Mouse (Mus musculus): ENCODE data around the gene Gm20388. TPM values are rescaled to one million over a fixed set of nuclear protein-coding genes. Genes with fewer than 3 reads are reported as not detected.
A peak's percentile ranks its signal among the peaks of the same experiment; 100 is the strongest.
"Not testable (repeated sequence)": the region's sequence is repeated elsewhere in the genome, so short reads cannot be mapped to it uniquely, and the experiment has no call there.

Gm20388 gene
- polyA plus RNA-seq, 1 experiment: 49.7 TPM

DNA sequence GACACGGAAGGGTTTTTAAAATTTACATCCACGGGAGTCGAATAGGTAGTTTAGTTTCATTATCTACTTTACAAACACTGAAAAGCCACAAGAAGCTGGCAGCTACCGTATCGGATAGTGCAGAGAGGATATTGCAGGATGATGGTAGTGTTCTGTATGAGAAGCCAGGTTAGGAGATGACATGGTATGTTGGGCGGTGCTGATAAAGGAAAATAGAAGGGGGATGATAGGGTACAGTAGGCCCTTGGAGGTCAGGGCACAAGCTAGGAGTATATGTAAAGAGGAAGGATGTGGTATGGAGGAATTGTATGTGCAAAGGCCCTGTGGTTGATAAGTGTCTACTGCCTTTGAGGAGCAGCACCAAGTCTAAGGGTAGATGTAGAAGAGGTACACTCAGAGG lies 3543.9 kb downstream of the Gm20388 start:
- Histone ChIP-seq H3K36me3 (ENCODE audit: control insufficient read depth, insufficient read depth, low read length) (peaks cover 5% of the 10 kb centered on the region), H3K4me1 (ENCODE audit: control insufficient read depth, insufficient read depth, low read length) (no peaks in the 10 kb centered on the region), H3K4me3 (ENCODE audit: insufficient read depth, low read depth, low read length) (no peak overlapping the region), H3K27ac (ENCODE audit: insufficient read depth, low read depth, low read length) (no peak overlapping the region), H3K27me3 (replicated peaks; ENCODE audit: control insufficient read depth, insufficient read depth, low read length) (no peaks in the 10 kb centered on the region)
- no peak for DNase-seq
- TF ChIP-seq CTCF (conservative IDR thresholded peaks at IDR 0.05; ENCODE audit: insufficient read depth, insufficient read length, low read depth, low read length): no peak
- TF ChIP-seq POLR2A (IDR thresholded peaks at IDR 0.05; ENCODE audit: low read depth, low read length): no peak
- 94% methylated on average over 6 of the region's 6 CpGs for WGBS

DNA sequence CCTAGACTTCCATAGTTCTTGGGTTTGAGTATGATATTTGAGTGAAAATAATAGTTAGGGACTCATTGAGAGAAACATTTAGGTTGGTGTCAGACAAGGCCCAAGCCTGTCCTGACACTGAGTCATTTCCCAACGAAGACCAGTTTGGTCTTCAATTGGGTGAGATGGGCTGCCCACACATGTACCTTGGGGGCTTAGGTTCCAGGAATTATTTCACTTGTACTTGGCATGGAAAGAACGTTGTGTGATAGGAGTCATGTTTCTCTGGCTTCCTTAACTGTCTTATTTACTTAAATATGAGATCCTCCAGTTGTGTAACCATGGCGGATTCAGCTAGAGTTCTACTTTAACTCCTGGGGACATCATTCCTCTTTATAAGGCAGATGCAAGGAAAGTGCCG lies 3553.0 kb downstream of the Gm20388 start:
- no peak overlapping the region for H3K27ac ChIP-seq (ENCODE audit: insufficient read depth, low read depth, low read length)
- H3K4me1 ChIP-seq (ENCODE audit: control insufficient read depth, insufficient read depth, low read length): peaks cover 2% of the 10 kb centered on the region; the same call in 1 of the 2 replicates
- DNase-seq: no peak
- H3K4me3 ChIP-seq (ENCODE audit: insufficient read depth, low read depth, low read length): no peak overlapping the region
- TF ChIP-seq CTCF (conservative IDR thresholded peaks at IDR 0.05; ENCODE audit: insufficient read depth, insufficient read length, low read depth, low read length) (no peak), POLR2A (IDR thresholded peaks at IDR 0.05; ENCODE audit: low read depth, low read length) (no peak)
- H3K27me3 ChIP-seq (replicated peaks; ENCODE audit: control insufficient read depth, insufficient read depth, low read length): no peaks in the 10 kb centered on the region
- H3K36me3 ChIP-seq (ENCODE audit: control insufficient read depth, insufficient read depth, low read length): no peaks in the 10 kb centered on the region
- WGBS: 81% methylated on average over 4 of the region's 4 CpGs

DNA sequence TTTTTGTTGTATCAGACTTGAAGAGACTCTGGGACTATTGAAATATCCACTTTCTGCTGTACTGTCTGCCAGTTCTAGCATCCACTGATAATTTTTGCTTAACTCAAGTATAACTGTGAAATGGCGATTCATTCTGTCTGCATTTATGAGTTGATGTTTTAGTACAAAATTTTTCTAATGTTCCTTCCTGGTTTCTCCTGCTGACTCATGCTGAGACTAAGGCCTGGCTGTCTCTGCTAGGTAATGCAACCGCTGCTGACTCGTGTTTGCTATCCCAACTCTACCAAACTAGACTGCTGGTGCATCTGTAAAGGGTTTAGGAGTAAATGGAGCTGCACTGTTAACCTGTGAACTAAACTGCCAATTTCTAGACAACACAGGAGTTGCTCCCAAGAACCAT lies 3556.8 kb downstream of the Gm20388 start:
- H3K4me1 ChIP-seq (ENCODE audit: control insufficient read depth, insufficient read depth, low read length): peaks cover 2% of the 10 kb centered on the region; the same call in 1 of the 2 replicates
- no peak overlapping the region for H3K4me3 ChIP-seq (ENCODE audit: insufficient read depth, low read depth, low read length)
- H3K27ac ChIP-seq (ENCODE audit: insufficient read depth, low read depth, low read length): no peak overlapping the region
- H3K36me3 ChIP-seq (ENCODE audit: control insufficient read depth, insufficient read depth, low read length): no peaks in the 10 kb centered on the region
- no peak for TF ChIP-seq CTCF (conservative IDR thresholded peaks at IDR 0.05; ENCODE audit: insufficient read depth, insufficient read length, low read depth, low read length)
- no peak for TF ChIP-seq POLR2A (IDR thresholded peaks at IDR 0.05; ENCODE audit: low read depth, low read length)
- H3K27me3 ChIP-seq (replicated peaks; ENCODE audit: control insufficient read depth, insufficient read depth, low read length): no peaks in the 10 kb centered on the region
- WGBS: 76% methylated on average over 3 of the region's 3 CpGs
- no peak for DNase-seq

DNA sequence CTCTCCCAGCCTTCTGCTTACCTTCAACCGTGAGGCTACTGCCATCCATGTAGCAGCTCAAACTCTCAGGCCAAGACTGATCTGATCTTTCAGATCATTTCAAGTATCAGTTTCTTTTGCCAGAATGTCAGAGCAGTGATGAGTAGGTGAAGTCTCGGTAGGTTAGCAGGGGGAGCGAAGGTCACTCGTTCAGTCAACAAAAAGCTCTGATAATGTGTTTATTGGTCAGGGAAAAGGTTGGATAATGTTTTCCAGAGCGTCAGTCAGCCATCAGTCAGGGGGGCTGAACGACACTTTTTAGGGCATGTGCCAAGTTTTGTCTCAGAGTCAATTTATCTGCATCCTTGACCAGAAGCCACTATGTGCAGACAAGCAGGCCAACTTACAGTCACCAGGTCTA lies 3562.3 kb downstream of the Gm20388 start:
- H3K4me1 ChIP-seq (ENCODE audit: control insufficient read depth, insufficient read depth, low read length): peaks cover 11% of the 10 kb centered on the region
- not testable (repeated sequence) for H3K27ac ChIP-seq (ENCODE audit: insufficient read depth, low read depth, low read length); H3K27me3 ChIP-seq (replicated peaks; ENCODE audit: control insufficient read depth, insufficient read depth, low read length); H3K4me3 ChIP-seq (ENCODE audit: insufficient read depth, low read depth, low read length); H3K36me3 ChIP-seq (ENCODE audit: control insufficient read depth, insufficient read depth, low read length)
- 46% methylated on average over 6 of the region's 6 CpGs for WGBS
- peak; percentile 8 for DNase-seq

DNA sequence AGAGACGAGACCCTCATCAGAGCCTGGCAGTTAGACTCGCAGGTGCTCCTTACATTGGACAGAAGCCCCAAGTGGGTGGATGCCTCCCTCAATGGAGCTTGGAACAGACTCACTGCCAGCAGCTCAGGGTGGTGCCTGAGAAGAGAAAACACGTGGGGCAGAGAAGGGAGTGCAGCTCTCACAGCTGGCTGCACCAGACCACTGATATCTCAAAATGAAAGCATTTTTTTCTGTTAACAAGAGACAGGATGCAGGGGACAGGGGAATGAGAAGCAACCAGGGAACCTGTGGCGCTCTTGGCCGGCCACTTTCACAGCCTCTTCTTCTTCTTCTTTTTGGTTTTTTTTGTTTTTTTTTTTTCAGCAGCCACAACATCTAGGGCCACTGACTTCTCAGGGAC lies 3563.9 kb downstream of the Gm20388 start:
- not testable (repeated sequence) for H3K27ac ChIP-seq (ENCODE audit: insufficient read depth, low read depth, low read length); DNase-seq; H3K36me3 ChIP-seq (ENCODE audit: control insufficient read depth, insufficient read depth, low read length); H3K4me3 ChIP-seq (ENCODE audit: insufficient read depth, low read depth, low read length); H3K27me3 ChIP-seq (replicated peaks; ENCODE audit: control insufficient read depth, insufficient read depth, low read length)
- H3K4me1 ChIP-seq (ENCODE audit: control insufficient read depth, insufficient read depth, low read length): peaks cover 16% of the 10 kb centered on the region
- 68% methylated on average over 5 of the region's 5 CpGs for WGBS

DNA sequence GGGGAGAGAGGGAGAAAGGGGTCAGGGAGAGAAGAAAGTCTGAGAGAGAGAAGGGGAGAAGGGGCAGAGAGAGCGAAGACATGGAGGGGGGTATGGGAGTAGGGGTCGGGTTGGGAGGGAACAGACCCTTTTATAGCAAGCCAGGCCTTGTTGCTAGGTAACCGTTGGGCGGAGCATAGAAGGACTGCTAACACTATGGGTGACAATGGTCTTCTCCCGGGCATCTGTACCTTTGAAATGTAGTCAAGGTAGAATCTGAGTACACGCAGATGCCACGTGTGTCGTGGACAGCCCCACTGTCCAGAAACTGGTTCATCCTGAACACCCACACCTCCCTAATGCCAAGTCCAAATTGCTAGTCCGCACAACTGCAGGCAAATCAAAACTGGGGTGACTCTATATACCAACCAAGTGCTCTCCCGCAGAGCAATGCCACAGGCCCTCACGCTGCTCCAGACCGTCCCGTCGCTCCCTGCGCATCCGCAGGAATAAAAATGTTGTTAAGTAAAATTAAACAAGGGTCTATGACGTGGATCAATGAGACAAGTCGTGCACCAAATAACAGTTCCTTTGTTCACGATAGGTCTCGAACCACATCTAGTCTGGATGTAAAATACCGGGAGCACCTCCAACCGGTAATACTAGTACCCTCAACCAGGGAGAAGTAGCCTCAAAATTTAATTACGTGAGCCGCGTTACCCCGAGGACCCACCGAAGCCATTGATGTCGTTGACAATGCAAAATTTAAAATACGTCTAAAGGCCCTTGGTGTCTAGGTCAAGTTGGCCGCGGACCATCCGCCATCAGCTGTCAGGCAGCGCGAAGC lies 3566.5 kb downstream of the Gm20388 start:
- H3K4me1 ChIP-seq (ENCODE audit: control insufficient read depth, insufficient read depth, low read length): peaks cover 16% of the 10 kb centered on the region
- H3K4me3 ChIP-seq (ENCODE audit: insufficient read depth, low read depth, low read length): peak overlapping the region; percentile 85
- TF ChIP-seq POLR2A (IDR thresholded peaks at IDR 0.05; ENCODE audit: low read depth, low read length): no peak
- TF ChIP-seq CTCF (conservative IDR thresholded peaks at IDR 0.05; ENCODE audit: insufficient read depth, insufficient read length, low read depth, low read length): no peak
- no peak for DNase-seq
- 12% methylated on average over 34 of the region's 34 CpGs for WGBS
- no peaks in the 10 kb centered on the region for H3K27me3 ChIP-seq (replicated peaks; ENCODE audit: control insufficient read depth, insufficient read depth, low read length)
- no peaks in the 10 kb centered on the region for H3K36me3 ChIP-seq (ENCODE audit: control insufficient read depth, insufficient read depth, low read length)
- no peak overlapping the region; the same call in 1 of the 2 replicates for H3K27ac ChIP-seq (ENCODE audit: insufficient read depth, low read depth, low read length)

DNA sequence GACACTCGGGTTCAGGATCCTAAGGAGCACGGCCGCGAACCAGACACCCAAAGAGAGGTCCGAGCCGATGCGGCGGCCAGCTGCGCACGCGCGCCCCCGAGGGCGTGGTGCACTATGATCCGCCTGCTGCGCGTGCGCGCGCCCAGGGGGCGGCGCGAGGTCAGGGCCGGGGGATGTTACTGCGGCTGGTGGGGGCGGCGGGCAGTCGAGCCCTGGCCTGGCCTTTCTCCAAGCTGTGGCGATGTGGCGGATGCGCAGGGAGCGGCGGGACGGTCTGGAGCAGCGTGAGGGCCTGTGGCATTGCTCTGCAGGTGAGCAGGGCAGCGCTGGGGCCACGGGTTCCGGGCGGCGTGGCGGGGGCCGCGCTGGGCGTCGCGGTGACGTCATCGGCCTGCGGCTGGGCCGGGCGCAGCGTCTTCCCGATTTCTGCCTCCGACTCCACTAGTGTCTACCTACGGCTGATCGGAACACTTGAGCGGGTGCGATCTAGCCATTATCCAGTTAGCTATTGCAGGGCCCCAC lies 3567.2 kb downstream of the Gm20388 start, which contains the start of gene Afg3l1:
Gene Afg3l1 (plus strand): TSS at position 167 of the 522 bp plus-strand sequence.
- H3K27ac ChIP-seq (ENCODE audit: insufficient read depth, low read depth, low read length): peak within 1 kb of the TSS; percentile 89
- peak within 1 kb of the TSS; percentile 85 for H3K4me3 ChIP-seq (ENCODE audit: insufficient read depth, low read depth, low read length)
- under 1% methylated on average over 53 of the region's 58 CpGs for WGBS
- no peaks in the 10 kb centered on the region for H3K36me3 ChIP-seq (ENCODE audit: control insufficient read depth, insufficient read depth, low read length)
- TF ChIP-seq CTCF (conservative IDR thresholded peaks at IDR 0.05; ENCODE audit: insufficient read depth, insufficient read length, low read depth, low read length): no peak
- TF ChIP-seq POLR2A (IDR thresholded peaks at IDR 0.05; ENCODE audit: low read depth, low read length): peak; percentile 29
- no peaks in the 10 kb centered on the region for H3K27me3 ChIP-seq (replicated peaks; ENCODE audit: control insufficient read depth, insufficient read depth, low read length)
- H3K4me1 ChIP-seq (ENCODE audit: control insufficient read depth, insufficient read depth, low read length): peaks cover 16% of the 10 kb centered on the region
- DNase-seq: peak; percentile 97

All from kidney, adult 2 months (tissue).